Mouse (Mus musculus): Measurements from ENCODE around the gene Mettl6.

DNA sequence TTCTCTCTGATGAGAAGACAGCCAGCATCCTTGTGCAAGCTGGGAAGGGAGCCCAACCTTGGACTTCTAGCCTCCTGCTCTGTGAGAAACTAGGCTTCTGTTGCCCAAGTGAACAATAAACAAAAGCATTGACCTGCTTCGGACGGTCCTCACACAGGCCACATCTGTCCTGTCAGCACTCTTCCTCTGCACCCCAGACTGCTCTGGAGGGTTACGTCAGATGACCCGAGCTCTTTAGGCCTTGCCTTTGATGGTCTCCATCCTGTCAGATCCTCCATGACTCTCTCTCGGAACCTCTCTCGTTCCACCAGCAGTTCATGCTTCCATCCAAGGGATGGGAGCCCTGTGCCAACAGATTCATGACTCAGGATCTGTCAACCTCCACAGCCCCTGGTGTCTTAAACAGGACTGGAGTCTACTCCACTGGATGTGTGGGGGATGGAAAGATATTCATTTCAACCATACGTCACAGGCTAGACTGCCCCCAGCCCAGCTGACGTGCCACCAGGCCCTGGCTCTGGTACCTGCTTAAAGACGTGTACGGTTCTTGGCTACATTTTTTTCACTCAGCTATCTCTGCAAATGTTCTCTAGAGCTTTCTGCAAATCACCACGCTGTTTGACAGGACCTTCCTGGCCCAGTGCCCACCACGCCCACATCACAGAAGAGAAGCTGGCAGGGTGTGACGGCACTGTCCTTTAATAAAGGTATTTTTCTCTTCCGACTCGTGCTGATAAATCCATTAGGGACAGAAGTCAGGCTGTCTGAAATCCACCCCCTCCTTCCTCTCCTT is 66.4 kb downstream of the Mettl6 start:
- TF ChIP-seq CTCF (IDR thresholded peaks at IDR 0.05; ENCODE audit: extremely low read depth, insufficient read length, insufficient replicate concordance, low read depth, low read length) (no peak), POLR2A (IDR thresholded peaks at IDR 0.05; ENCODE audit: low read depth, low read length) (no peak)
